Mouse (Mus musculus): Measurements from ENCODE around the gene Hhat. TPM values are rescaled to one million over a fixed set of nuclear protein-coding genes. Genes with fewer than 3 reads are reported as not detected.

The Hhat gene
- polyA plus RNA-seq, 1 experiment from 2014 or later, result 1.0 TPM

GRCm38 (mm10) chr1:192604413-192604812 lies 166.6 kb downstream of the Hhat start:
- Histone ChIP-seq H3K4me1 (ENCODE audit: control insufficient read depth, low read depth, low read length) (no peaks in the 10 kb centered on the region), H3K4me3 (ENCODE audit: low read depth, low read length) (no peak overlapping the region), H3K27ac (ENCODE audit: low read length) (no peak overlapping the region), H3K27me3 (ENCODE audit: control insufficient read depth, insufficient read depth, low read depth, low read length) (no peaks in the 10 kb centered on the region), H3K9me3 (replicated peaks; ENCODE audit: control insufficient read depth, low read length) (no peaks in the 10 kb centered on the region), H3K9ac (ENCODE audit: low read depth, low read length) (no peak overlapping the region), H3K36me3 (ENCODE audit: control insufficient read depth, insufficient read depth) (no peaks in the 10 kb centered on the region), H3K4me2 (ENCODE audit: low read depth, low read length) (no peak overlapping the region)
- 65% methylated on average over 5 of the region's 5 CpGs for WGBS (ENCODE audit: insufficient replicate concordance)
- no peak for ATAC-seq (ENCODE audit: low read depth)

- H3K9ac ChIP-seq (ENCODE audit: low read depth, low read length), result no peak overlapping the region
- WGBS (ENCODE audit: insufficient replicate concordance), result 58% methylated on average over 7 of the region's 7 CpGs
- H3K27ac ChIP-seq (ENCODE audit: low read length), result no peak overlapping the region
- H3K4me2 ChIP-seq (ENCODE audit: low read depth, low read length), result no peak overlapping the region
- no peaks in the 10 kb centered on the region for H3K9me3 ChIP-seq (replicated peaks; ENCODE audit: control insufficient read depth, low read length)
- no peak overlapping the region for H3K4me3 ChIP-seq (ENCODE audit: low read depth, low read length)
- no peaks in the 10 kb centered on the region for H3K4me1 ChIP-seq (ENCODE audit: control insufficient read depth, low read depth, low read length)
- ATAC-seq (ENCODE audit: low read depth), result no peak
- H3K27me3 ChIP-seq (ENCODE audit: control insufficient read depth, insufficient read depth, low read depth, low read length), result no peaks in the 10 kb centered on the region
- no peaks in the 10 kb centered on the region for H3K36me3 ChIP-seq (ENCODE audit: control insufficient read depth, insufficient read depth)
Observed at GRCm38 (mm10) chr1:192603556-192603955, 167.5 kb downstream of the Hhat start.

- no peaks in the 10 kb centered on the region for H3K36me3 ChIP-seq (ENCODE audit: control insufficient read depth, insufficient read depth)
- no peaks in the 10 kb centered on the region for H3K4me1 ChIP-seq (ENCODE audit: control insufficient read depth, low read depth, low read length)
- no peak for ATAC-seq (ENCODE audit: low read depth)
- no peak overlapping the region for H3K9ac ChIP-seq (ENCODE audit: low read depth, low read length)
- H3K27me3 ChIP-seq (ENCODE audit: control insufficient read depth, insufficient read depth, low read depth, low read length), result no peaks in the 10 kb centered on the region
- WGBS (ENCODE audit: insufficient replicate concordance), result 74% methylated on average over 3 of the region's 3 CpGs
- no peak overlapping the region for H3K4me2 ChIP-seq (ENCODE audit: low read depth, low read length)
- no peak overlapping the region for H3K4me3 ChIP-seq (ENCODE audit: low read depth, low read length)
- H3K27ac ChIP-seq (ENCODE audit: low read length), result no peak overlapping the region
- no peaks in the 10 kb centered on the region for H3K9me3 ChIP-seq (replicated peaks; ENCODE audit: control insufficient read depth, low read length)
Observed at GRCm38 (mm10) chr1:192601206-192601605, 169.8 kb downstream of the Hhat start.

DNA sequence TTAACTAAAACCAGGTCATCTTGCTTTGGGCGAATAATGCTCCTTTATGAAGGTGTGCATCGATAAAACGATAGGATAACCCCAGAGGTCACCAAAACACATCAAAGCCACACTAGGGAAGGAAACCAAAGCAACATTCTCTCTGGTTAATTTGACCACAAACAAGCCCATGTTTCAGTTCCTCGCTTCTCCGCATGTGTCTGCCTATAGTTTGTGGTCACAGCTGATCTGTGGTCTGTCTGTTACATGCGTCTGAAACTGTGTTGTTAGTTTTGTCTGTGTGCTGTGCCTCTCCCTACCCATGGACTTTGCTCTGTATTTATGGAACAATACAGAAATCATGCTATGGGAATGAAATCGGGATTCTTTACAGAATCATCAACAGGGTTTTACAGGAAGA lies 171.3 kb downstream of the Hhat start:
- 34% methylated on average over 7 of the region's 7 CpGs for WGBS (ENCODE audit: insufficient replicate concordance)
- no peaks in the 10 kb centered on the region for H3K27me3 ChIP-seq (ENCODE audit: control insufficient read depth, insufficient read depth, low read depth, low read length)
- no peak for ATAC-seq (ENCODE audit: low read depth)
- H3K4me1 ChIP-seq (ENCODE audit: control insufficient read depth, low read depth, low read length), result no peaks in the 10 kb centered on the region
- H3K9ac ChIP-seq (ENCODE audit: low read depth, low read length), result no peak overlapping the region
- H3K4me2 ChIP-seq (ENCODE audit: low read depth, low read length), result no peak overlapping the region
- no peak overlapping the region for H3K27ac ChIP-seq (ENCODE audit: low read length)
- H3K36me3 ChIP-seq (ENCODE audit: control insufficient read depth, insufficient read depth), result no peaks in the 10 kb centered on the region
- no peaks in the 10 kb centered on the region for H3K9me3 ChIP-seq (replicated peaks; ENCODE audit: control insufficient read depth, low read length)
- H3K4me3 ChIP-seq (ENCODE audit: low read depth, low read length), result no peak overlapping the region

DNA sequence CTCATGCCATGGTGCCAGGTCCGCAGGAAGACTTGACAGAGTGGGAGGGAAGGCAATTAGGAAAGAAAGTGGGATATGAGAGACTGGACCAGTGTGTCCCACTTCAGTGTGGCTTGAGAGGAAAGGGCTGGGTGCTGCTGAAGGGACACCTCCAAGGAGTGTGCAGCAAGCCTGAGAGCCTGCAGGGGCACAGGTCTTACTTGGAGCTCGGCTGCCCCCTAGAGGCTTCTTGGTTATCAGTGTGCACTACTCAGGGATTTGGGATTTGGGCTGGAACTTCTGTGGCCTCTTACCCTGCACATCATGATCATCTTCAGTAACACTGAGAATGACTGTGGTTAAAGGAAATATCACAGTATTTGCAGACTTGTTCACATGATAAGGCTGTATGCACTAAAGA lies 172.6 kb downstream of the Hhat start:
- H3K9ac ChIP-seq (ENCODE audit: low read depth, low read length), result no peak overlapping the region
- no peaks in the 10 kb centered on the region for H3K4me1 ChIP-seq (ENCODE audit: control insufficient read depth, low read depth, low read length)
- 42% methylated on average over 2 of the region's 2 CpGs for WGBS (ENCODE audit: insufficient replicate concordance)
- H3K36me3 ChIP-seq (ENCODE audit: control insufficient read depth, insufficient read depth), result no peaks in the 10 kb centered on the region
- H3K27me3 ChIP-seq (ENCODE audit: control insufficient read depth, insufficient read depth, low read depth, low read length), result no peaks in the 10 kb centered on the region
- H3K27ac ChIP-seq (ENCODE audit: low read length), result no peak overlapping the region
- H3K9me3 ChIP-seq (replicated peaks; ENCODE audit: control insufficient read depth, low read length), result no peaks in the 10 kb centered on the region
- no peak; the same call in 1 of the 2 replicates for ATAC-seq (ENCODE audit: low read depth)
- H3K4me2 ChIP-seq (ENCODE audit: low read depth, low read length), result no peak overlapping the region
- H3K4me3 ChIP-seq (ENCODE audit: low read depth, low read length), result no peak overlapping the region

GRCm38 (mm10) chr1:192595426-192595825 lies 175.6 kb downstream of the Hhat start:
- no peak for ATAC-seq (ENCODE audit: low read depth)
- 39% methylated on average over 4 of the region's 4 CpGs for WGBS (ENCODE audit: insufficient replicate concordance)

DNA sequence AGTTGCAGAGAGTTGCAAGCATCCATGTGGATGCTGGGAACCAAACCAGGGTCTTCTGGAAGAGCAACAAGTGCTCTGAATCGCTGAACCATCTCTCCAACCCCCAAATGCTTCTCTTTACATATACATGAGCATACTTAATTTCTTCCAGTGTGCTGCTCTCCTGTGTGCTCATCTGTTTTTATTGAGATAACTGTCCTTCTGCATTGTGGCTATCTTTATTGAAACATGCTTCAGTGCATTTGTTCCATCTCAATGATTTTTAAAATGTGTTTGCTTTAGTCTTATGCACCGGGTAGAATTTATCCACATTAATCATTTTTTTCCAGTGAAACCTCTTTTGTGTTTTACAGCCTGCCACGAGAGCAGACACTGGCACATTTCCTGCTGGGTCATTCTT lies 177.5 kb downstream of the Hhat start:
- no peaks in the 10 kb centered on the region for H3K27me3 ChIP-seq (ENCODE audit: control insufficient read depth, insufficient read depth, low read depth, low read length)
- no peak for ATAC-seq (ENCODE audit: low read depth)
- H3K9ac ChIP-seq (ENCODE audit: low read depth, low read length), result no peak overlapping the region
- no peaks in the 10 kb centered on the region for H3K9me3 ChIP-seq (replicated peaks; ENCODE audit: control insufficient read depth, low read length)
- H3K4me1 ChIP-seq (ENCODE audit: control insufficient read depth, low read depth, low read length), result no peaks in the 10 kb centered on the region
- H3K27ac ChIP-seq (ENCODE audit: low read length), result no peak overlapping the region
- 70% methylated on average over 3 of the region's 3 CpGs for WGBS (ENCODE audit: insufficient replicate concordance)
- H3K36me3 ChIP-seq (ENCODE audit: control insufficient read depth, insufficient read depth), result no peaks in the 10 kb centered on the region
- no peak overlapping the region for H3K4me2 ChIP-seq (ENCODE audit: low read depth, low read length)
- H3K4me3 ChIP-seq (ENCODE audit: low read depth, low read length), result no peak overlapping the region

More at GRCm38 (mm10) chr1:192595426-192595825, 175.6 kb downstream of the Hhat start:
- no peaks in the 10 kb centered on the region for H3K4me1 ChIP-seq (ENCODE audit: control insufficient read depth, low read depth, low read length)
- H3K4me3 ChIP-seq (ENCODE audit: low read depth, low read length), result no peak overlapping the region
- H3K36me3 ChIP-seq (ENCODE audit: control insufficient read depth, insufficient read depth), result no peaks in the 10 kb centered on the region
- H3K4me2 ChIP-seq (ENCODE audit: low read depth, low read length), result no peak overlapping the region
- no peak overlapping the region for H3K27ac ChIP-seq (ENCODE audit: low read length)
- no peaks in the 10 kb centered on the region for H3K27me3 ChIP-seq (ENCODE audit: control insufficient read depth, insufficient read depth, low read depth, low read length)
- no peak overlapping the region for H3K9ac ChIP-seq (ENCODE audit: low read depth, low read length)
- no peaks in the 10 kb centered on the region for H3K9me3 ChIP-seq (replicated peaks; ENCODE audit: control insufficient read depth, low read length)

- H3K36me3 ChIP-seq (ENCODE audit: control insufficient read depth, insufficient read depth), result no peaks in the 10 kb centered on the region
- no peaks in the 10 kb centered on the region for H3K27me3 ChIP-seq (ENCODE audit: control insufficient read depth, insufficient read depth, low read depth, low read length)
- H3K27ac ChIP-seq (ENCODE audit: low read length), result no peak overlapping the region
- H3K9ac ChIP-seq (ENCODE audit: low read depth, low read length), result no peak overlapping the region
- WGBS (ENCODE audit: insufficient replicate concordance), result 69% methylated on average over 9 of the region's 9 CpGs
- no peaks in the 10 kb centered on the region for H3K4me1 ChIP-seq (ENCODE audit: control insufficient read depth, low read depth, low read length)
- no peak for ATAC-seq (ENCODE audit: low read depth)
- no peak overlapping the region for H3K4me3 ChIP-seq (ENCODE audit: low read depth, low read length)
- no peaks in the 10 kb centered on the region for H3K9me3 ChIP-seq (replicated peaks; ENCODE audit: control insufficient read depth, low read length)
- H3K4me2 ChIP-seq (ENCODE audit: low read depth, low read length), result no peak overlapping the region
Observed at GRCm38 (mm10) chr1:192587451-192587850, 183.6 kb downstream of the Hhat start.

DNA sequence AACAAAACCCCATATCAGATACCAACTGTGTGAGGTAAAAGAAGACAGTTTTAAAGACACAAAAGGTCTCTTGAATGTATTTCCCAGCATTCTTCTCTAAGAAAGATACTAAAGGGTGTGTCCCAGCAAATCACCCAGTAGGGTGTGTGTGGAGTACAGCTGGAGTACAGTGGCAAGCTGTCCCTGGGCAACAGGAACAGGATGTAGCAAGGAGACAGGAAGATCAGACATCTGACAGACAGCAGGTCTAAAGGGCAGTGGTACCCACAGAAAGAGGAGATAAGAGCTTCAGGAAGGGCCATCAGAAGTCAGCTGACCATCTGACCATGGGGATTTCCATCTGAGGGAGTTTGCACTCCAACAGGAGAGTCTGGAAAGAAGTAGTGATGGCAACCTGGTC lies 185.7 kb downstream of the Hhat start:
- no peaks in the 10 kb centered on the region for H3K36me3 ChIP-seq (ENCODE audit: control insufficient read depth, insufficient read depth)
- no peaks in the 10 kb centered on the region for H3K9me3 ChIP-seq (replicated peaks; ENCODE audit: control insufficient read depth, low read length)
- ATAC-seq (ENCODE audit: low read depth), result no peak
- H3K4me3 ChIP-seq (ENCODE audit: low read depth, low read length), result no peak overlapping the region
- H3K4me1 ChIP-seq (ENCODE audit: control insufficient read depth, low read depth, low read length), result no peaks in the 10 kb centered on the region
- no peak overlapping the region for H3K27ac ChIP-seq (ENCODE audit: low read length)
- no peaks in the 10 kb centered on the region for H3K27me3 ChIP-seq (ENCODE audit: control insufficient read depth, insufficient read depth, low read depth, low read length)
- no peak overlapping the region for H3K4me2 ChIP-seq (ENCODE audit: low read depth, low read length)
- H3K9ac ChIP-seq (ENCODE audit: low read depth, low read length), result no peak overlapping the region

GRCm38 (mm10) chr1:192582921-192583320 lies 188.1 kb downstream of the Hhat start:
- Histone ChIP-seq H3K9me3 (replicated peaks; ENCODE audit: control insufficient read depth, low read length) (no peaks in the 10 kb centered on the region), H3K4me1 (ENCODE audit: control insufficient read depth, low read depth, low read length) (no peaks in the 10 kb centered on the region), H3K27me3 (ENCODE audit: control insufficient read depth, insufficient read depth, low read depth, low read length) (no peaks in the 10 kb centered on the region), H3K36me3 (ENCODE audit: control insufficient read depth, insufficient read depth) (no peaks in the 10 kb centered on the region), H3K4me2 (ENCODE audit: low read depth, low read length) (no peak overlapping the region), H3K4me3 (ENCODE audit: low read depth, low read length) (no peak overlapping the region), H3K9ac (ENCODE audit: low read depth, low read length) (no peak overlapping the region), H3K27ac (ENCODE audit: low read length) (no peak overlapping the region)
- 48% methylated on average over 2 of the region's 2 CpGs for WGBS (ENCODE audit: insufficient replicate concordance)
- ATAC-seq (ENCODE audit: low read depth), result no peak

All from liver, embryonic 16.5 days (tissue).